Mouse (Mus musculus): Measurements from ENCODE around the gene Gm36176.
"Not testable (repeated sequence)": the region's sequence is repeated elsewhere in the genome, so short reads cannot be mapped to it uniquely, and the experiment has no call there.

Gene Gm36176

DNA sequence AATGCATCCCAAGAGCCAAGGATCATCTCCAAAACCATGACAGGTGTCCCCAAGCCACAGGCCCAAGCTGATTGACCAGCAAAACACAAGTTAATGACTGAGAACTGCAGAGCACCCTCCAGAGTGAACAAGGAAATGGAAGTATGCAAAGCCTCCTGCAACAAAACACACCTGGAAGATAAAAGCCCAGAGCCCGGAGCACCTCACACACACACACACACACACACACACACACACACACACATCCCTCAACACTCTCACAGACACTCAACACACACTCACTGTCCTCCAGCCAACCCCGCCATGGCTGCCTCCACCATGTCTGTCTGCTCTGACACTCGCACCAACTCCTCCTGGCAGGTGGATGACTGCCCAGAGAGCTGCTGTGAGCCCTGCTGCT, at the start of gene Gm36176:
Gene Gm36176, plus strand, starts transcription at position 301 of the 400 bp plus-strand sequence.
- TF ChIP-seq POU5F1 (IDR thresholded peaks at IDR 0.05; ENCODE audit: borderline replicate concordance, low read length) (no peak), NANOG (IDR thresholded peaks at IDR 0.05; ENCODE audit: borderline replicate concordance, low read length) (no peak), CTCF (conservative IDR thresholded peaks at IDR 0.05; ENCODE audit: low read length) (no peak)
- no peaks in the 10 kb centered on the region for H3K36me3 ChIP-seq (ENCODE audit: insufficient read depth, low read length)
- peaks cover 3% of the 10 kb centered on the region for H3K4me1 ChIP-seq (replicated peaks; ENCODE audit: low read depth, low read length)
- H3K27me3 ChIP-seq (ENCODE audit: insufficient read depth, low read length), result no peaks in the 10 kb centered on the region
- peaks cover 20% of the 10 kb centered on the region for H3K9me3 ChIP-seq (ENCODE audit: low read length)
- H3K4me3 ChIP-seq (replicated peaks; ENCODE audit: low read length), result no peak within 1 kb of the TSS

DNA sequence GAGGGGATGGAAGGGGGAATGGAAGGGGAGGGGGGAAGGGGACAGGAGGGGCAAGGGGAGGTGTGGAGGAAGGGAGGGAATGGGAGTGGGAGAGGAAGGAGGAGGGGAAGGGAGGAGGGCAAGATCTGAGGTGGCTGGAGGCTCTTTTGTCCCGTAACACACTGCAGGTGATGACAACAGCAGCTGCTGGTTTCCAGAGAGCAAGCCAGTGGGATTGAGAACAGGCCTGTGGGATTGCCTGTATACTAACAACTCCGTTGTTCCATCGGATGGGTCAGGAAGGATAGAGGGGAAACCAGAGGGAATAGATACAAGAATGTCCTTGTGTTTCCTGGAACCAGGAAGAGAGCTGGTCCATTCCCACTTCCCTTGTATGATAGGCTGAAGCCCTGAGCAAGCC, 48.9 kb upstream of the Gm36176 start:
- H3K4me1 ChIP-seq (replicated peaks; ENCODE audit: low read depth, low read length), result peaks cover 30% of the 10 kb centered on the region
- no peaks in the 10 kb centered on the region for H3K36me3 ChIP-seq (ENCODE audit: insufficient read depth, low read length)
- TF ChIP-seq POU5F1 (IDR thresholded peaks at IDR 0.05; ENCODE audit: borderline replicate concordance, low read length) (no peak), CTCF (conservative IDR thresholded peaks at IDR 0.05; ENCODE audit: low read length) (no peak), NANOG (IDR thresholded peaks at IDR 0.05; ENCODE audit: borderline replicate concordance, low read length) (no peak)
- H3K4me3 ChIP-seq (replicated peaks; ENCODE audit: low read length), result no peak overlapping the region
- H3K9me3 ChIP-seq (ENCODE audit: low read length), result no peaks in the 10 kb centered on the region
- no peaks in the 10 kb centered on the region for H3K27me3 ChIP-seq (ENCODE audit: insufficient read depth, low read length)

DNA sequence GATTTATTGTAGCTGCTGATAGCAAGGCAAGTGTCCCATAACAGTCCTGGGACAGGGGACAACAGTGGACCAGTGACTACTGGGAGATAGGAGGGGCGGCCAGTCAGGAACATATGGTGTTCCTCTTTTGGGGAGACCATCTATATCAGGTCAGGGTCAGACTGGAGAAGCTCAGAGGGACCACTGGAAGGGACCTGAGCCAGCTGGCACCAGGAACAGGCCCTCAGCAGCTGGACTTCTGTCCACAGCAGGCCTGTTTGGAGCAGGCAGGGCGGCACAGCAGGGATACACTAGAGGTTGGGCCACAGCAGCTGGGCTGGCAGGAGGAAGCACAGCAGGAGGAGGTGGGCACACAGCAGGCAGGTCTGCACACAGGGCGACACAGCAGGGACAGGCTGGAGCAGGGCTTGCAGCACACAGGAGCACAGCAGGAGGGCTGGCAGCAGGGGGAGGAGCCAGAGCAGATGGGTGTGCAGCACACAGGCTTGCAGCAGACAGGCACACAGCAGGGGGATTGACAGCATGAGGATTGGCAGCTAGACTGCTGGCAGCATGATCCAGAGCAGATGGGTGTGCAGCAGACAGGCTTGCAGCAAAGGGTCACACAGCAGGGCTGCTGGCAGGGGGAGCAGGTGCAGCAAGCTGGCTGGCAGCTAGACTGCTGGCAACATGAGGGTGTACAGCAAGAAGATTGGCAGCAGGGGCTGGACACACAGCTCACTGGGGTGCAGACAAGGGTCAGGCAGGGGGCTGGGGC, 48.3 kb upstream of the Gm36176 start:
- not testable (repeated sequence) for H3K27me3 ChIP-seq (ENCODE audit: insufficient read depth, low read length); H3K36me3 ChIP-seq (ENCODE audit: insufficient read depth, low read length); H3K4me3 ChIP-seq (replicated peaks; ENCODE audit: low read length); H3K9me3 ChIP-seq (ENCODE audit: low read length)
- peaks cover 30% of the 10 kb centered on the region for H3K4me1 ChIP-seq (replicated peaks; ENCODE audit: low read depth, low read length)

DNA sequence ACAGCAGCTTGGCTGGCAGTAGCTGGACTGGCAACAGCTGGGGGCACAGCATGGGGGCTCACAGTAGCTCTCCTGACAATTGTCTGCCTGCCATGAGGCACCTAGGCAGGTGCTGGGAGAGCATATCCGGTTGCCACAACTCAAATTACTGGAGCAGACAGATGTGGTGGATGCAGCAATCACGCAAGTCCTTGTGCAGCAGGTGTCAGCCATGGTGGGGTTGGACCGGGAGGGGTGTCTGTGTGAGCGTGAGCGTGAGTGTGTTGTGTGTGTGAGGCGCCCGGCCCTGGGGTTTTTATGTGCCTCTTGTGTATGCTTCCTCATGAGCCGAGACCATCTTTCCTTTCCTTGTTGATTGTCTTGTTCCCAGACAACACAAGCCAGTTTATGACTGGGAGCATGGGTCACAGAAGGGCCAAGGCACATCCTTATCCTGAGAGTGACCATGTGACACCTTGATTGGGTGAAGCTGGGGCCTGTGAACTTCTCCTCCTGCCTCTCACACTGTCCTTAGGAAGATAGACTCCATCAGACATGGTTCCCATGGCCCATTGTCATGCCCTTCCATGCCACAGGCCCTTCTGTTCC, 47.6 kb upstream of the Gm36176 start, which contains the start of gene Gm19668:
Gene Gm19668, minus strand, starts transcription at position 213 of the 588 bp plus-strand sequence.
- Histone ChIP-seq H3K4me1 (replicated peaks; ENCODE audit: low read depth, low read length) (peaks cover 30% of the 10 kb centered on the region), H3K9me3 (ENCODE audit: low read length) (peaks cover 2% of the 10 kb centered on the region; the same call in 1 of the 2 replicates)

DNA sequence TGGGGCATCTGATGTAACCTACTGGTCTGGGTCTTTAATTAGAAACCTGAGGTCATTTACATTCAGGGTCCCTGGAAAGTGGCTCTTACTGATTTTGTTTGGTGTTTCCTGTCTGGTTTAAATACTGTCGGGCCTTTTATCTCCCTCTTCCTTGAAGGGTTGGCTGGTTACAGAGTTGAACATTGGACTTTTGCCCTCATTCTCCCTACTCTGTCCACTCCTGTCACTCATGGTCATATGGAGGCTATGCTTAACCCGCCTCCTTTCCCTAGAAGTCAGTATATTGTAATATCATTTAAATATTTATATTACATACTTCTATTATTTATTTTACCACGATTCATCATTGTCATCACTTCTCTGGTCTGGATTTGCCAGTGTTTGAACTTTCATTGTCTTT, 42.5 kb upstream of the Gm36176 start:
- Histone ChIP-seq H3K36me3 (ENCODE audit: insufficient read depth, low read length) (no peaks in the 10 kb centered on the region), H3K27me3 (ENCODE audit: insufficient read depth, low read length) (no peaks in the 10 kb centered on the region), H3K4me1 (replicated peaks; ENCODE audit: low read depth, low read length) (0 out of 2 replicates have a peak, but pooled peaks cover 3% of the 10 kb centered on the region), H3K9me3 (ENCODE audit: low read length) (peaks cover 19% of the 10 kb centered on the region), H3K4me3 (replicated peaks; ENCODE audit: low read length) (no peak overlapping the region)
- TF ChIP-seq POU5F1 (IDR thresholded peaks at IDR 0.05; ENCODE audit: borderline replicate concordance, low read length), result no peak
- TF ChIP-seq NANOG (IDR thresholded peaks at IDR 0.05; ENCODE audit: borderline replicate concordance, low read length), result no peak
- TF ChIP-seq CTCF (conservative IDR thresholded peaks at IDR 0.05; ENCODE audit: low read length), result no peak

More for the DNA sequence above, 47.6 kb upstream of the Gm36176 start, which contains the start of gene Gm19668:
- TF ChIP-seq POU5F1 (IDR thresholded peaks at IDR 0.05; ENCODE audit: borderline replicate concordance, low read length) (no peak), CTCF (conservative IDR thresholded peaks at IDR 0.05; ENCODE audit: low read length) (no peak), NANOG (IDR thresholded peaks at IDR 0.05; ENCODE audit: borderline replicate concordance, low read length) (no peak)
- Histone ChIP-seq H3K36me3 (ENCODE audit: insufficient read depth, low read length) (no peaks in the 10 kb centered on the region), H3K27me3 (ENCODE audit: insufficient read depth, low read length) (no peaks in the 10 kb centered on the region), H3K4me3 (replicated peaks; ENCODE audit: low read length) (no peak within 1 kb of the TSS)

DNA sequence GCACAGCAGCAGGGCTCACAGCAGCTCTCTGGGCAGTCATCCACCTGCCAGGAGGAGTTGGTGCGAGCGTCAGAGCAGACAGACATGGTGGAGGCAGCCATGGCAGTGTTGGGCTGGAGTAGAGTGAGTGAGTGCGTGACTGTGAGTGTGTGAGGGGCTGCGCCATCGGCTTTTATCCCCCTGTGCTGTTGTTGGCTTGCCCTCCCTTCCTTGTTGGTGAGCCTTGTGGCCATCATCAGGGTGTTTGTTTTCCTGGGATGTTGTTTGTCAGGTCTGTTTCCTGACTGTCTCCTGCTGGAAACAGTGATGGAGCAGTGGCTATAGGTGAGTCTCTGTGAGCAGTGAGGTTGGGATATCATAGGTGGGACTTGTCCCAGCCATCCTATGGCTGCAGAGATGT, 34.9 kb upstream of the Gm36176 start, which contains the start of gene Gm9507:
Gene Gm9507, minus strand, starts transcription at position 101 of the 400 bp plus-strand sequence.
- H3K4me1 ChIP-seq (replicated peaks; ENCODE audit: low read depth, low read length), result no peaks in the 10 kb centered on the region
- H3K27me3 ChIP-seq (ENCODE audit: insufficient read depth, low read length), result no peaks in the 10 kb centered on the region
- no peak for TF ChIP-seq CTCF (conservative IDR thresholded peaks at IDR 0.05; ENCODE audit: low read length)
- no peak for TF ChIP-seq POU5F1 (IDR thresholded peaks at IDR 0.05; ENCODE audit: borderline replicate concordance, low read length)
- TF ChIP-seq NANOG (IDR thresholded peaks at IDR 0.05; ENCODE audit: borderline replicate concordance, low read length), result no peak
- H3K9me3 ChIP-seq (ENCODE audit: low read length), result peaks cover 31% of the 10 kb centered on the region
- no peaks in the 10 kb centered on the region for H3K36me3 ChIP-seq (ENCODE audit: insufficient read depth, low read length)
- no peak within 1 kb of the TSS for H3K4me3 ChIP-seq (replicated peaks; ENCODE audit: low read length)

DNA sequence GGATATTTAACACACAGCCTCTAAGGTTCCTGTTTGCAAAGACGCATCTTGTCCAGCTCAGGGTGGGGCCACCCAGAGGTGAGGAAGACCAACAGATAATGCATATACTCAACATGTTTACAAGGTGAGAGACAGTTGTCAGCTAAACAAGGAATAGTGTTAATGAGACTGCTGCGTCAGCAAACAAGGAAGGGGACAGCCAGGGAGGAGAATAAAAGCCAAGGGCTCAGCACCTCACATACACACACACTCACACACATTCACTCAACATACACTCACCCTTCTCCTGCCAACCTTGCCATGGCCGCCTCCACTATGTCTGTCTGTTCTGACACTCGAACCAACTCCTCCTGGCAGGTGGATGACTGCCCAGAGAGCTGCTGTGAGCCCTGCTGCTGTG, 32.2 kb upstream of the Gm36176 start, which contains the start of gene Gm2696:
Gene Gm2696, plus strand, starts transcription at position 301 of the 400 bp plus-strand sequence.
- Histone ChIP-seq H3K27me3 (ENCODE audit: insufficient read depth, low read length) (no peaks in the 10 kb centered on the region), H3K9me3 (ENCODE audit: low read length) (peaks cover 17% of the 10 kb centered on the region), H3K36me3 (ENCODE audit: insufficient read depth, low read length) (no peaks in the 10 kb centered on the region), H3K4me1 (replicated peaks; ENCODE audit: low read depth, low read length) (no peaks in the 10 kb centered on the region), H3K4me3 (replicated peaks; ENCODE audit: low read length) (no peak within 1 kb of the TSS)
- no peak for TF ChIP-seq NANOG (IDR thresholded peaks at IDR 0.05; ENCODE audit: borderline replicate concordance, low read length)
- TF ChIP-seq CTCF (conservative IDR thresholded peaks at IDR 0.05; ENCODE audit: low read length), result no peak
- TF ChIP-seq POU5F1 (IDR thresholded peaks at IDR 0.05; ENCODE audit: borderline replicate concordance, low read length), result no peak

DNA sequence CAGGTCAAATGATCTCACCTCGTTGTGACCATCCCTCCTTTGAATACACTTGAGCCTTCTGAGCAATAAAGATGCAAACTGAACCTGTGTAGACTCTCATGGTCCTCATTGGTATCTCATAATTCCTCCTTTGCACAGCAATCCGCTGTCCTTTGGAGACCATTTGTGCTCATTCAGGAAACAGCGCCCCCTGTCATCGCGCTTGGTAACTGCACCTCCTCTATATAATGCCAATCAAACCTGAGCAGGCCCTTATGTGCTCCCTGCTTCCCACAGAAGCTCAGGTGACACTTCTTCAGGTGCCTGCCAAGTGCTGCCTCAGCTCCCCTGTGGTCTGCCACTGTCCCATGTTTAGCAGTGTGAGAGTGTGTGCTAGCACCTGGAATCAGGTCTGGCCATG, 31.1 kb upstream of the Gm36176 start:
- H3K4me1 ChIP-seq (replicated peaks; ENCODE audit: low read depth, low read length), result no peaks in the 10 kb centered on the region
- no peaks in the 10 kb centered on the region for H3K27me3 ChIP-seq (ENCODE audit: insufficient read depth, low read length)
- no peaks in the 10 kb centered on the region for H3K36me3 ChIP-seq (ENCODE audit: insufficient read depth, low read length)
- no peak for TF ChIP-seq POU5F1 (IDR thresholded peaks at IDR 0.05; ENCODE audit: borderline replicate concordance, low read length)
- TF ChIP-seq CTCF (conservative IDR thresholded peaks at IDR 0.05; ENCODE audit: low read length), result peak; percentile 90
- TF ChIP-seq NANOG (IDR thresholded peaks at IDR 0.05; ENCODE audit: borderline replicate concordance, low read length), result no peak
- H3K9me3 ChIP-seq (ENCODE audit: low read length), result peaks cover 5% of the 10 kb centered on the region
- no peak overlapping the region for H3K4me3 ChIP-seq (replicated peaks; ENCODE audit: low read length)

All from E14TG2a.4 (cell line).